Mouse (Mus musculus): Measurements from ENCODE around the gene Tmx1. TPM values are rescaled to one million over a fixed set of nuclear protein-coding genes. Genes with fewer than 3 reads are reported as not detected.

The Tmx1 gene
- total RNA-seq (2014; rRNA removed): 81.2 and 93.4 TPM in 2 replicates
- polyA plus RNA-seq (2015; fragmentation: Nextera tagmentation; extraction: Ambion mirVana): 76.7 and 113 TPM in 2 replicates

DNA sequence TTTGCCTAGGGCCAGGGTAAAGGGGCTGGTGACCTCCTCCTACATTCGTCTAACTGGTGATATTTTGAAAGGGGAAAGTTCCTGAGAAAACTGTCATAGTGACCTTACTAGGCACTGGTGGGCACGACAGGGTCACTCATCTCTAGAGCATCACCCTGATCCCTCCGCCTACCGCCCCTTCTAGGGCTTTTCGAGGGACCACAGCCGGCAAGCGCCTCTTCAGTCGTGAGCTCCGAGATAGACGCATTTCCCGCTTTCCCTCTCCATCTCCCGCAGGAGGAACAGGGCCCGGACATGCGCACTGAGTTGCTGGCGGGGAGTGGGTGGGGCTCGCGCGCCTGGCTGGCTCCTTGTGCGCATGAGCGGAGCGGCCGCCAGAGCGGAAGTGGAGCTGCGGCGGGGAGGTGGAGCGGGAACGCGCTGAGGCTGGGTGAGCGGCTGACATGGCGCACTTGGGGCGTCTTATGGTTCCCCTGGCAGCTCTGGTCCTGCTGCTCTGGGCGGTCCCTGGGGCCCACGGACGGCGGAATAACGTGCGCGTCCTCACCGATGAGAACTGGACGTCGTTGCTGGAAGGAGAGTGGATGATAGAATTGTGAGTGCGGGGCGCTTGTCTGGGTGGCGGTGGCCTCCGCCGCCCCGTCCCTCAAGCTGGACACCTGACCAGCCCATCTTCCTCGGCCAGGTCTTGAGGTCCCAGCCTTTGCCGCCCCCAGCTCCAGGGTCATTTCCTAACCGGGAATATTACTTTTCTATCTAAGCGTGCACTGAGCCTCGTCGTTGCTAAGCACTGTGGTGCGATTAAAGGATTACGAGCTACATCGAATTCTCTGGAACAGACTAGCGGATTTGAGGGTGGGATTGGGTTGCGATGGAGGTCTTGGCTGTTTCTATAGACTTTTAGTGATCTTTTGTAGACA is at the start of gene Tmx1:
Gene Tmx1 (plus strand): TSS at position 370 of the 920 bp plus-strand sequence.
- peak; percentile 30; the same call in 1 of the 2 replicates for TF ChIP-seq CTCF (IDR thresholded peaks at IDR 0.05; ENCODE audit: low read depth)
- Histone ChIP-seq H3K4me2 (ENCODE audit: low read depth) (peak within 1 kb of the TSS; percentile 62), H3K27me3 (ENCODE audit: insufficient read depth, low read length) (no peaks in the 10 kb centered on the region), H3K9me3 (ENCODE audit: low read length) (no peaks in the 10 kb centered on the region), H3K36me3 (ENCODE audit: insufficient read depth) (peaks cover 6% of the 10 kb centered on the region; the same call in 1 of the 2 replicates), H3K9ac (peak within 1 kb of the TSS; percentile 84), H3K27ac (ENCODE audit: low read depth, low read length) (peak within 1 kb of the TSS; percentile 85), H3K4me3 (ENCODE audit: low read depth, low read length) (peak within 1 kb of the TSS; percentile 83), H3K4me1 (ENCODE audit: insufficient read depth) (peaks cover 22% of the 10 kb centered on the region)
- WGBS: under 1% methylated on average over 58 of the region's 58 CpGs
- ATAC-seq (peak; percentile 100), DNase-seq (peak; percentile 98)

DNA sequence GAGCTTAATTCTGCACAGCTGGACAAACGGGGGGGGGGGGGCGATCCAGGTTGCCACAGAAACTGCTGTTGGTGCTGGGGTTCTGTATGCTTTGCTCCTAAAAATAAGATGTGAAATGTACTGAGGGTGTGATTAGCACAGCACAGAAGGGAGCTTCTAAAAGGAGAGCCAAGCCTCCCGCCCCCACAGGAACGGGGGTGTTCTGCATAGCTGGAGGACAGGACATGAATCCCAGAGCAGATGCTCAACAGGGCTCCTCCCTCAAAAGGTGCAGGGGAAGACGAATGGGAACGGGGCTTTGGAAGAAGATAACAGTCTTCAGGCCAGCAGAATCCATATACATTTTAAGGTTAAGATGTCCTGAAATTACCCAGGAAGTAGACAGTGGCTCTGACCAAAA is 48.6 kb upstream of the Tmx1 start:
- H3K4me2 ChIP-seq (ENCODE audit: low read depth): no peak overlapping the region
- WGBS: 53% methylated on average over 6 of the region's 6 CpGs
- ATAC-seq (peak; percentile 43; the same call in 1 of the 2 replicates), DNase-seq (no peak)
- no peak overlapping the region for H3K9ac ChIP-seq
- H3K27me3 ChIP-seq (ENCODE audit: insufficient read depth, low read length): no peaks in the 10 kb centered on the region
- no peak overlapping the region for H3K4me3 ChIP-seq (ENCODE audit: low read depth, low read length)
- H3K36me3 ChIP-seq (ENCODE audit: insufficient read depth): no peaks in the 10 kb centered on the region
- H3K9me3 ChIP-seq (ENCODE audit: low read length): no peaks in the 10 kb centered on the region
- no peaks in the 10 kb centered on the region for H3K4me1 ChIP-seq (ENCODE audit: insufficient read depth)
- no peak for TF ChIP-seq CTCF (IDR thresholded peaks at IDR 0.05; ENCODE audit: low read depth)
- no peak overlapping the region for H3K27ac ChIP-seq (ENCODE audit: low read depth, low read length)

DNA sequence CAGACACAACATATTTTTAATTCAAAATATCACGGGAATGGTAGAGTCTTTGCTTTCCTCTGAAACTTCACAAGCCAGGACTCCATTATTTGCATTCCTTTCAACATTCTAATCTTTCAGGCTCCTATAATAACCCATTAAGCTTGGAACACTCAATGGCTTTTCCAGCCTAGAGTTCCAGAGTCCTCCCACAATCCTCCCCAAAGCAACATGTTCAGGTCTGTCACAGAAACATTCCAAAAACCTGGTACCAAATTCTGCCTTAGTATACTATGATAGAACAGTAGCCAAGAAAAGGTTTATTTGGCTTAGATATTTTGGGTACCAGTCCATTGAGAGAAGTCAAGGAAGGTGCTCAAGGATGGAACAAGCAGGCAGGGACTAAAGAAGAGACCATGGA is 44.5 kb upstream of the Tmx1 start:
- no peaks in the 10 kb centered on the region for H3K27me3 ChIP-seq (ENCODE audit: insufficient read depth, low read length)
- H3K9ac ChIP-seq: no peak overlapping the region
- no peak for TF ChIP-seq CTCF (IDR thresholded peaks at IDR 0.05; ENCODE audit: low read depth)
- H3K4me3 ChIP-seq (ENCODE audit: low read depth, low read length): no peak overlapping the region
- H3K4me2 ChIP-seq (ENCODE audit: low read depth): no peak overlapping the region
- DNase-seq (no peak), ATAC-seq (no peak)
- WGBS: 84% methylated on average over 1 of the region's 1 CpGs
- H3K4me1 ChIP-seq (ENCODE audit: insufficient read depth): no peaks in the 10 kb centered on the region
- no peaks in the 10 kb centered on the region for H3K36me3 ChIP-seq (ENCODE audit: insufficient read depth)
- H3K9me3 ChIP-seq (ENCODE audit: low read length): no peaks in the 10 kb centered on the region
- no peak overlapping the region for H3K27ac ChIP-seq (ENCODE audit: low read depth, low read length)

DNA sequence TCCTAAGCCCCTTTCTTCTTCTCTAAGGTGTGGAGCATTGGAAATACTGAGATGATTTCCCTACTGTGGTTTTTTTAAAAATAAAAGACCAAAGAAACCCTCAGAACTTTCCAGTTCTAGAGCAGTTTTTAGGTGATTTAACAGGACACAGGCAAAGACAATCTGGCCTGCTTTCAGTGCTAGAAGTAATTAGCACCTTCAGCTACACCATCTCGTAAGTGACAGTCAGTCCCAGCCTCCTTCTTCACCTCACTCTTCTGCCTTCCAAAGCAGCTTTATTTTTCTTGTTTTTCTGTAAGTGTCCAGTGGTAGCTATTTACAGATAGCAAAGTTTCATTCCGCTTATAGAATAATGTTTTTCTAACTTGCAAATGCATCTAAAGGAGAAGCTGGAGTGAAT is 43.3 kb upstream of the Tmx1 start:
- Histone ChIP-seq H3K4me1 (ENCODE audit: insufficient read depth) (no peaks in the 10 kb centered on the region), H3K36me3 (ENCODE audit: insufficient read depth) (no peaks in the 10 kb centered on the region), H3K9ac (no peak overlapping the region), H3K27me3 (ENCODE audit: insufficient read depth, low read length) (no peaks in the 10 kb centered on the region), H3K27ac (ENCODE audit: low read depth, low read length) (no peak overlapping the region), H3K4me2 (ENCODE audit: low read depth) (no peak overlapping the region), H3K4me3 (ENCODE audit: low read depth, low read length) (no peak overlapping the region), H3K9me3 (ENCODE audit: low read length) (no peaks in the 10 kb centered on the region)
- TF ChIP-seq CTCF (IDR thresholded peaks at IDR 0.05; ENCODE audit: low read depth): no peak
- DNase-seq (no peak), ATAC-seq (no peak)
- WGBS: 75% methylated on average over 2 of the region's 2 CpGs

DNA sequence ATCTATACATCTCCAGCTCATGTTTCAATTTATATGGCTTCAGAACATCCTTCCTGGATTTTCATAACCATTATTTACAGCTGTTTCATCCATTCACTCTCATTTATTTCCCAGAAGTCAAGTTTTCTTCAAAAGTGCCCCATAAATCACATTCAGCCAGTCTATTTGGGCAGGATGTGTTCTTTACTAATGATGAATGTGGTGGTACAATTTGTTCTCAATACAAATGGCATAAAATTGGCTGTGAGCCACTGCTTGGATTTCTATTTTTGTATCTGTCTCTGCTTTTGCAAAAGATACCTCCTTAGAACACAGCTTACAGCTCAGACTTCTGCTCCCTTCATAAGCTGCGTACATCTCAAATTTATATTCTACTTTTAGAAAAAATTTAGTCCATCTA is 32.7 kb upstream of the Tmx1 start:
- Histone ChIP-seq H3K36me3 (ENCODE audit: insufficient read depth) (no peaks in the 10 kb centered on the region), H3K9ac (no peak overlapping the region), H3K27ac (ENCODE audit: low read depth, low read length) (no peak overlapping the region), H3K9me3 (ENCODE audit: low read length) (no peaks in the 10 kb centered on the region), H3K4me2 (ENCODE audit: low read depth) (no peak overlapping the region), H3K4me1 (ENCODE audit: insufficient read depth) (no peaks in the 10 kb centered on the region), H3K4me3 (ENCODE audit: low read depth, low read length) (no peak overlapping the region), H3K27me3 (ENCODE audit: insufficient read depth, low read length) (no peaks in the 10 kb centered on the region)
- 77% methylated on average over 1 of the region's 1 CpGs for WGBS
- no peak for TF ChIP-seq CTCF (IDR thresholded peaks at IDR 0.05; ENCODE audit: low read depth)
- peak; percentile 27 for DNase-seq
- no peak for ATAC-seq

DNA sequence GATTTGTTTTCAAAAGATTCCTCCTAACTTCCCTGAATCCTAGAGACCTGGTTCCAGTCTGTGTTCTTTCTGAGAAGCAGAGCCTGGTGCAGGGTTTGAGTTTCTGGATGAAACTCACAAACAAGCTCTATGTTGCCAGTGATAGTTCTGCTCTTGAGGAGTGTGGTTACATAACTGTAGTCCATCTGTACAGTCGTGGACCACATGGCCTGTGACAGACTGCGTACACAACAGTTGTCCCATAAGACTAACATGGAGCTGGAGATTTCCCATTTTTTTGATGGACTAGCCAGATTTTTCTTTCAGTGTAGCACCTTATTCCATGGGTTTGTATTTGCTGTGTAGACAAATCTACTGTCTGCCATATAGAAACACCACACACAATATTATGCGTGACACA is 31.9 kb upstream of the Tmx1 start:
- no peaks in the 10 kb centered on the region for H3K9me3 ChIP-seq (ENCODE audit: low read length)
- H3K36me3 ChIP-seq (ENCODE audit: insufficient read depth): no peaks in the 10 kb centered on the region
- H3K27me3 ChIP-seq (ENCODE audit: insufficient read depth, low read length): no peaks in the 10 kb centered on the region
- no peak for TF ChIP-seq CTCF (IDR thresholded peaks at IDR 0.05; ENCODE audit: low read depth)
- no peak overlapping the region for H3K9ac ChIP-seq
- peak; percentile 29 for DNase-seq
- ATAC-seq: peak; percentile 34; the same call in 1 of the 2 replicates
- H3K4me2 ChIP-seq (ENCODE audit: low read depth): no peak overlapping the region
- H3K4me3 ChIP-seq (ENCODE audit: low read depth, low read length): no peak overlapping the region
- WGBS: 79% methylated on average over 3 of the region's 3 CpGs
- H3K4me1 ChIP-seq (ENCODE audit: insufficient read depth): no peaks in the 10 kb centered on the region
- no peak overlapping the region for H3K27ac ChIP-seq (ENCODE audit: low read depth, low read length)

Measured in forebrain, postnatal 0 days (tissue).